Mouse (Mus musculus) embryonic facial prominence, embryonic 11.5 days (tissue): Measurements from ENCODE around the gene Cers6. TPM values are rescaled to one million over a fixed set of nuclear protein-coding genes. Genes with fewer than 3 reads are reported as not detected.
A peak's percentile ranks its signal among the peaks of the same experiment; 100 is the strongest.

Experiments used
- ATAC-seq: fragments of 200-750 bp; cut with Nextera tagmentation; replicated peaks from 2 replicates; pipeline ENCODE4 v1.8.0; 2017; ENCODE audit warnings: low read depth; ENCODE audit not compliant: insufficient number of reproducible peaks, low FRiP score, low TSS enrichment
- DNase-seq: peaks from one replicate; pipeline ENCODE4 v3.0.0-alpha.2; 2015; ENCODE audit warnings: low spot score
- H3K27ac ChIP-seq: fragments of 300-500 bp; sonication (generic); replicated peaks from 2 replicates; pipeline ENCODE4 v1.5.1; 2014; ENCODE audit warnings: mild to moderate bottlenecking, low read depth, low read length, control low read depth
- H3K27me3 ChIP-seq: fragments of 300-500 bp; sonication (generic); 2 replicates; pipeline ENCODE4 v1.6.1; 2014; ENCODE audit warnings: mild to moderate bottlenecking, low read length, moderate library complexity, mixed read lengths; ENCODE audit not compliant: control insufficient read depth, insufficient read depth
- H3K36me3 ChIP-seq: fragments of 300-500 bp; sonication (generic); replicated peaks from 2 replicates; pipeline ENCODE4 v1.6.1; 2014; ENCODE audit warnings: low read depth, mild to moderate bottlenecking, low read length, moderate library complexity, mixed read lengths; ENCODE audit not compliant: control insufficient read depth, insufficient read depth
- H3K4me1 ChIP-seq: fragments of 300-500 bp; sonication (generic); 2 replicates; pipeline ENCODE4 v1.6.1; 2014; ENCODE audit warnings: low read length, mixed read lengths; ENCODE audit not compliant: control insufficient read depth, insufficient read depth
- H3K4me2 ChIP-seq: fragments of 300-500 bp; sonication (generic); 2 replicates; pipeline ENCODE4 v1.6.1; 2014; ENCODE audit warnings: low read depth, mild to moderate bottlenecking, control low read depth, low read length, moderate library complexity
- H3K4me3 ChIP-seq: fragments of 300-500 bp; sonication (generic); 2 replicates; pipeline ENCODE4 v1.5.1; 2014; ENCODE audit warnings: low read depth, low read length, control low read depth
- H3K9ac ChIP-seq: fragments of 300-500 bp; sonication (generic); replicated peaks from 2 replicates; pipeline ENCODE4 v1.6.1; 2014; ENCODE audit warnings: mild to moderate bottlenecking, control low read depth, low read length
- H3K9me3 ChIP-seq: fragments of 300-500 bp; sonication (generic); replicated peaks from 2 replicates; pipeline ENCODE4 v1.6.1; 2016; ENCODE audit warnings: mild to moderate bottlenecking, low read length, inconsistent platforms, mixed read lengths; ENCODE audit not compliant: control insufficient read depth
- WGBS: fragments of 180-500 bp; shearing (Covaris S2); extraction: QIAGEN DNeasy Blood & Tissue Kit; methylation state at CpG from one replicate; pipeline ENCODE4 v1.1.7; 2014; 5-methylcytosine and 5-hydroxymethylcytosine counted together
- polyA plus RNA-seq: library from polyadenylated mRNA; unstranded; fragments of >200 nt; fragmentation: Nextera tagmentation; extraction: Ambion mirVana; gene quantifications from 2 replicates; pipeline ENCODE4 v1.2.1, GENCODE M21; 2014

Gene Cers6
- polyA plus RNA-seq, 1 experiment from 2014 or later = 33.6 TPM

- Histone ChIP-seq H3K4me1 (no peaks in the 10 kb centered on the region), H3K27me3 (no peaks in the 10 kb centered on the region), H3K9me3 (no peaks in the 10 kb centered on the region), H3K9ac (no peak overlapping the region), H3K4me3 (no peak overlapping the region), H3K4me2 (no peak overlapping the region), H3K27ac (no peak overlapping the region), H3K36me3 (no peaks in the 10 kb centered on the region)
- DNase-seq (no peak), ATAC-seq (no peak)
- 76% methylated on average over 4 of the region's 4 CpGs for WGBS
Observed at GRCm38 (mm10) chr2:69121681-69122080, 260.4 kb downstream of the Cers6 start.

GRCm38 (mm10) chr2:69125425-69125824 lies 264.2 kb downstream of the Cers6 start:
- H3K4me1 ChIP-seq = no peaks in the 10 kb centered on the region
- no peaks in the 10 kb centered on the region for H3K27me3 ChIP-seq
- H3K9me3 ChIP-seq = no peaks in the 10 kb centered on the region
- WGBS = 74% methylated on average over 3 of the region's 3 CpGs
- H3K36me3 ChIP-seq = no peaks in the 10 kb centered on the region
- no peak overlapping the region for H3K4me2 ChIP-seq
- no peak overlapping the region for H3K27ac ChIP-seq
- no peak for ATAC-seq
- no peak overlapping the region for H3K9ac ChIP-seq
- no peak for DNase-seq
- H3K4me3 ChIP-seq = no peak overlapping the region

GRCm38 (mm10) chr2:69128321-69128720 lies 267.1 kb downstream of the Cers6 start:
- Histone ChIP-seq H3K4me2 (no peak overlapping the region), H3K4me3 (no peak overlapping the region), H3K27me3 (no peaks in the 10 kb centered on the region), H3K4me1 (no peaks in the 10 kb centered on the region), H3K9me3 (no peaks in the 10 kb centered on the region), H3K36me3 (no peaks in the 10 kb centered on the region), H3K27ac (no peak overlapping the region), H3K9ac (no peak overlapping the region)
- DNase-seq (no peak), ATAC-seq (no peak)
- 85% methylated on average over 7 of the region's 7 CpGs for WGBS

- H3K27ac ChIP-seq = no peak overlapping the region; the same call in 1 of the 2 replicates
Observed at GRCm38 (mm10) chr2:69128921-69129395, 267.7 kb downstream of the Cers6 start.

GRCm38 (mm10) chr2:69129425-69130210 lies 268.4 kb downstream of the Cers6 start:
- 60% methylated on average over 7 of the region's 7 CpGs for WGBS
- no peaks in the 10 kb centered on the region for H3K36me3 ChIP-seq
- H3K9ac ChIP-seq = no peak overlapping the region
- DNase-seq (peak; percentile 18), ATAC-seq (no peak)
- H3K4me2 ChIP-seq = no peak overlapping the region
- H3K4me3 ChIP-seq = no peak overlapping the region
- H3K27me3 ChIP-seq = no peaks in the 10 kb centered on the region
- H3K4me1 ChIP-seq = no peaks in the 10 kb centered on the region
- no peak overlapping the region; the same call in 1 of the 2 replicates for H3K27ac ChIP-seq
- no peaks in the 10 kb centered on the region for H3K9me3 ChIP-seq

More at GRCm38 (mm10) chr2:69128921-69129395, 267.7 kb downstream of the Cers6 start:
- Histone ChIP-seq H3K27me3 (no peaks in the 10 kb centered on the region), H3K9me3 (no peaks in the 10 kb centered on the region), H3K4me1 (no peaks in the 10 kb centered on the region), H3K9ac (no peak overlapping the region), H3K4me3 (no peak overlapping the region), H3K36me3 (no peaks in the 10 kb centered on the region), H3K4me2 (no peak overlapping the region)
- 37% methylated on average over 10 of the region's 10 CpGs for WGBS
- ATAC-seq (peak; percentile 76), DNase-seq (peak; percentile 13)

- Histone ChIP-seq H3K27ac (no peak overlapping the region), H3K9me3 (no peaks in the 10 kb centered on the region), H3K4me1 (no peaks in the 10 kb centered on the region), H3K27me3 (no peaks in the 10 kb centered on the region), H3K36me3 (no peaks in the 10 kb centered on the region), H3K4me2 (no peak overlapping the region), H3K9ac (no peak overlapping the region), H3K4me3 (no peak overlapping the region)
- 68% methylated on average over 3 of the region's 3 CpGs for WGBS
- DNase-seq (no peak), ATAC-seq (no peak)
Observed at GRCm38 (mm10) chr2:69132046-69132445, 270.8 kb downstream of the Cers6 start.

GRCm38 (mm10) chr2:69132488-69133040 lies 271.3 kb downstream of the Cers6 start:
- DNase-seq (no peak), ATAC-seq (no peak)
- no peaks in the 10 kb centered on the region for H3K4me1 ChIP-seq
- H3K4me3 ChIP-seq = no peak overlapping the region
- no peak overlapping the region for H3K4me2 ChIP-seq
- H3K27me3 ChIP-seq = no peaks in the 10 kb centered on the region
- no peaks in the 10 kb centered on the region for H3K36me3 ChIP-seq
- 55% methylated on average over 5 of the region's 5 CpGs for WGBS
- H3K27ac ChIP-seq = no peak overlapping the region
- H3K9me3 ChIP-seq = no peaks in the 10 kb centered on the region
- no peak overlapping the region for H3K9ac ChIP-seq

- Histone ChIP-seq H3K9ac (no peak overlapping the region), H3K4me1 (no peaks in the 10 kb centered on the region), H3K9me3 (no peaks in the 10 kb centered on the region), H3K27me3 (no peaks in the 10 kb centered on the region), H3K4me3 (no peak overlapping the region), H3K27ac (no peak overlapping the region), H3K36me3 (no peaks in the 10 kb centered on the region), H3K4me2 (no peak overlapping the region)
- 74% methylated on average over 1 of the region's 1 CpGs for WGBS
- no peak for DNase-seq
- no peak for ATAC-seq
Observed at GRCm38 (mm10) chr2:69134186-69134585, 272.9 kb downstream of the Cers6 start.
